Mouse (Mus musculus) MEL (cell line): ENCODE measurements around the gene Trdmt1. TPM values are rescaled to one million over a fixed set of nuclear protein-coding genes. Genes with fewer than 3 reads are reported as not detected.

Experiments
- DNase-seq: peaks from one replicate; pipeline ENCODE4 v3.0.0; 2011; ENCODE audit warnings: low read depth, low spot score
- H3K27ac ChIP-seq: 2 replicates; pipeline ENCODE4 v1.5.1; 2012; ENCODE audit warnings: low read depth, mild to moderate bottlenecking, control low read depth, low read length, moderate library complexity; ENCODE audit not compliant: control insufficient read depth
- H3K27me3 ChIP-seq, 2 experiments: fragments of 150-350 bp in 1 of 2; sonication (generic) in 1 of 2; 2 replicates each; pipeline ENCODE4 v1.6.1; 2012; ENCODE audit warnings: low read length in 2 of 2, mild to moderate bottlenecking in 2 of 2, improper control_type of control experiment in 1 of 2, moderate library complexity in 1 of 2; ENCODE audit not compliant: insufficient read depth in 2 of 2, control insufficient read depth in 1 of 2
- H3K36me3 ChIP-seq, 2 experiments: 2 replicates each; pipeline ENCODE4 v1.6.1; 2012 to 2014; ENCODE audit warnings: low read length in 2 of 2, improper control_type of control experiment in 1 of 2, inconsistent platforms in 1 of 2, mild to moderate bottlenecking in 1 of 2; ENCODE audit not compliant: insufficient read depth in 2 of 2, control insufficient read depth in 1 of 2
- H3K4me1 ChIP-seq, 2 experiments: fragments of 150-350 bp in 1 of 2; sonication (generic) in 1 of 2; 2 replicates each; pipeline ENCODE4 v1.6.1; 2012; ENCODE audit warnings: low read length in 2 of 2, improper control_type of control experiment in 1 of 2, mild to moderate bottlenecking in 1 of 2; ENCODE audit not compliant: insufficient read depth in 2 of 2, control insufficient read depth in 1 of 2
- H3K4me3 ChIP-seq, 2 experiments: fragments of 150-350 bp in 1 of 2; sonication (generic) in 1 of 2; 2 replicates each; pipeline ENCODE4 v1.5.1; 2012; ENCODE audit warnings: low read depth in 2 of 2, low read length in 2 of 2, mild to moderate bottlenecking in 2 of 2, moderate library complexity in 2 of 2, control low read depth in 1 of 2, improper control_type of control experiment in 1 of 2; ENCODE audit not compliant: control insufficient read depth in 1 of 2, insufficient read depth in 1 of 2
- H3K79me2 ChIP-seq: 2 replicates; pipeline ENCODE4 v1.6.1; 2012; ENCODE audit warnings: mild to moderate bottlenecking, low read length, moderate library complexity; ENCODE audit not compliant: control insufficient read depth, poor library complexity, insufficient read depth
- H3K9ac ChIP-seq: 2 replicates; pipeline ENCODE4 v1.6.1; 2012; ENCODE audit warnings: low read depth, mild to moderate bottlenecking, control low read depth, low read length, moderate library complexity; ENCODE audit not compliant: control insufficient read depth, poor library complexity, severe bottlenecking
- H3K9me3 ChIP-seq: fragments of 150-350 bp; sonication (generic); replicated peaks from 2 replicates; pipeline ENCODE4 v1.6.1; 2012; ENCODE audit warnings: mild to moderate bottlenecking, low read length, improper control_type of control experiment, moderate library complexity; ENCODE audit not compliant: insufficient read depth
- ELF1 ChIP-seq: IDR thresholded peaks from 2 replicates; pipeline ENCODE4 v1.6.1; 2014; ENCODE audit warnings: low read depth, mild to moderate bottlenecking, inconsistent platforms, low read length, improper control_type of control experiment, moderate library complexity
- EP300 ChIP-seq, 2 experiments: IDR thresholded peaks; 2 replicates each; pipeline ENCODE4 v1.6.1; 2011; ENCODE audit warnings: improper control_type of control experiment in 2 of 2, low read length in 2 of 2, low read depth in 1 of 2, mild to moderate bottlenecking in 1 of 2
- ETS1 ChIP-seq: IDR thresholded peaks from 2 replicates; pipeline ENCODE4 v1.6.1; 2012; ENCODE audit warnings: low read depth, mild to moderate bottlenecking, inconsistent platforms, low read length, improper control_type of control experiment, moderate library complexity
- GATA1 ChIP-seq: IDR thresholded peaks from 2 replicates; pipeline ENCODE4 v1.6.1; 2011; ENCODE audit warnings: low read depth, low read length, improper control_type of control experiment
- HCFC1 ChIP-seq: IDR thresholded peaks from 2 replicates; pipeline ENCODE4 v1.6.1; 2012; ENCODE audit warnings: low read depth, mild to moderate bottlenecking, inconsistent platforms, low read length, improper control_type of control experiment, moderate library complexity
- JUND ChIP-seq: IDR thresholded peaks from 2 replicates; pipeline ENCODE4 v1.6.1; 2011; ENCODE audit warnings: low read depth, mild to moderate bottlenecking, improper control_type of control experiment, low read length
- MAX ChIP-seq: IDR thresholded peaks from 2 replicates; pipeline ENCODE4 v1.6.1; 2011; ENCODE audit warnings: low read length, improper control_type of control experiment
- NELFE ChIP-seq: IDR thresholded peaks from 2 replicates; pipeline ENCODE4 v1.6.1; 2011; ENCODE audit warnings: low read depth, low read length, improper control_type of control experiment
- RCOR1 ChIP-seq: IDR thresholded peaks from 2 replicates; pipeline ENCODE4 v1.6.1; 2012; ENCODE audit warnings: low read depth, mild to moderate bottlenecking, inconsistent platforms, low read length, improper control_type of control experiment
- SIN3A ChIP-seq: IDR thresholded peaks from 2 replicates; pipeline ENCODE4 v1.6.1; 2012; ENCODE audit warnings: low read length, improper control_type of control experiment, inconsistent platforms
- TAL1 ChIP-seq: IDR thresholded peaks from 2 replicates; pipeline ENCODE4 v1.6.1; 2012; ENCODE audit warnings: mild to moderate bottlenecking, inconsistent platforms, low read length, moderate library complexity, mixed read lengths
- TBP ChIP-seq: IDR thresholded peaks from 2 replicates; pipeline ENCODE4 v1.8.0; 2011; ENCODE audit warnings: low read depth, low read length, improper control_type of control experiment
- TCF12 ChIP-seq: IDR thresholded peaks from 2 replicates; pipeline ENCODE4 v1.6.1; 2014; ENCODE audit warnings: low read depth, mild to moderate bottlenecking, inconsistent platforms, low read length, improper control_type of control experiment, moderate library complexity
- UBTF ChIP-seq: IDR thresholded peaks from 2 replicates; pipeline ENCODE4 v1.6.1; 2012; ENCODE audit warnings: low read depth, mild to moderate bottlenecking, inconsistent platforms, low read length, improper control_type of control experiment, moderate library complexity, borderline replicate concordance; ENCODE audit not compliant: insufficient read depth
- USF1 ChIP-seq: IDR thresholded peaks from 2 replicates; pipeline ENCODE4 v1.6.1; 2014; ENCODE audit warnings: low read depth, mild to moderate bottlenecking, inconsistent platforms, low read length, improper control_type of control experiment, moderate library complexity
- ZMIZ1 ChIP-seq: IDR thresholded peaks from 2 replicates; pipeline ENCODE4 v1.6.1; 2012; ENCODE audit warnings: low read depth, mild to moderate bottlenecking, inconsistent platforms, low read length, improper control_type of control experiment, moderate library complexity
- polyA plus RNA-seq, 2 experiments: library from polyadenylated mRNA; stranded (reverse) in 1 of 2; unstranded in 1 of 2; fragments of >175 nt in 1 of 2; fragments of >200 nt in 1 of 2; gene quantifications; 2 replicates each; pipeline versions ENCODE4 v1.2.1 to v1.2.4; 2012; ENCODE audit warnings: low replicate concordance in 2 of 2, low read depth in 1 of 2; ENCODE audit not compliant: insufficient read length in 2 of 2, insufficient read depth in 1 of 2, missing spikeins in 1 of 2
- total RNA-seq: library from RNA; depleted of rRNA; stranded (reverse); fragments of 300-350 nt; gene quantifications from 2 replicates; pipeline ENCODE4 v1.2.3, GENCODE M21; 2012

The Trdmt1 gene
- total and polyA plus RNA-seq, 3 experiments: 8.6 to 9.2 TPM; not detected in 1

DNA sequence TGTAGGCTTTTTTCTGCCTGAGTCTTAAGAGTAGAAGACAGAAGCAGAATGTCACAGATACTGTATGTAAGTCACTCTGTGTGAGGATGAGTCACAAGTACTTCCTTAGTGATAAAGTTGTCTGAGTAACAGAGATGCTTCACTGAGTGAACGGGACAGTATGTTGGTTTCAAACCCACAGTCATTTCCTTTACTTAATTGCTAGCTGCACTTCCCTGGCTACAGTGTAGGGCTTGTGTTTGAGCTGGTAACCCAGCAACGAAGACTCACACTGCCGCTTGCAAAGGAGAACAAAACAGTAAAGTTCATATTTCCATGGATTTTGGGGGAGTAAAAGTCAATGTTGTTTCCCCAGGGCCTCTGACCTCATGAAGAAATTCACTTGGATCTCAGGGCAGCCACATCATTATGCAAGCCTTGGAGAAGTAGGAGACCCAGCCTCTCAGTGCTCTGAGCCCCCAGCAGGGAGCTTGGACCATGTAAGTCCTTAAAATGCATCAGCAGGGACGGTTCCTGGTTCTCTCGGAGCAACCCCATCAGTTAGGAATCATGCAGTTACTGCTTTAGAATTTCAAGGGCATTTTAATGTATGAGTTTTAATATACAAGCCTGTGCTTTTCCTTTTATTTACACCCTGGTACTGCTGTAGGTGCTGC, 14.3 kb upstream of the Trdmt1 start:
- Histone ChIP-seq H3K36me3 (peaks cover 0 to 10% of the 10 kb centered on the region in 2 experiments; a peak in 2 of 4 replicates), H3K79me2 (no peaks in the 10 kb centered on the region), H3K27me3 (peaks cover 3 to 4% of the 10 kb centered on the region in 2 experiments), H3K4me3 (no peak overlapping the region), H3K4me1 (peaks cover 0 to 7% of the 10 kb centered on the region in 2 experiments; a peak in 2 of 4 replicates), H3K9ac (no peak overlapping the region), H3K9me3 (no peaks in the 10 kb centered on the region), H3K27ac (no peak overlapping the region)
- DNase-seq: peak; percentile 90
- peak; percentile 65 to 88 for TF ChIP-seq EP300 (IDR thresholded peaks at IDR 0.05; ENCODE audit: low read depth in 1 of 2, low read length in 2 of 2)
- no peak for TF ChIP-seq ELF1
- 0 out of 2 replicates have a peak, but pooled peaks have one; percentile 15 for TF ChIP-seq TAL1
- TF ChIP-seq ZMIZ1: no peak
- TF ChIP-seq JUND: peak; percentile 95
- TF ChIP-seq ETS1: peak; percentile 71; the same call in 1 of the 2 replicates
- peak; percentile 63 for TF ChIP-seq GATA1
- no peak for TF ChIP-seq TCF12
- TF ChIP-seq RCOR1: peak; percentile 67; the same call in 1 of the 2 replicates
- TF ChIP-seq SIN3A: peak; percentile 82
- TF ChIP-seq USF1: no peak
- no peak for TF ChIP-seq TBP

- Histone ChIP-seq H3K9ac (no peak overlapping the region), H3K79me2 (no peaks in the 10 kb centered on the region)
- no peak for TF ChIP-seq NELFE
- TF ChIP-seq UBTF: no peak
- TF ChIP-seq MAX: no peak
- peak; percentile 95 for TF ChIP-seq RCOR1
- TF ChIP-seq HCFC1: no peak
- TF ChIP-seq, all 39 proteins: peak for 1
- Histone ChIP-seq H3K27me3 (peaks cover 3 to 4% of the 10 kb centered on the region in 2 experiments), H3K9me3 (no peaks in the 10 kb centered on the region), H3K36me3 (peaks cover 0 to 10% of the 10 kb centered on the region in 2 experiments; a peak in 2 of 4 replicates), H3K27ac (no peak overlapping the region), H3K4me3 (no peak overlapping the region), H3K4me1 (peaks cover 0 to 7% of the 10 kb centered on the region in 2 experiments; a peak in 2 of 4 replicates)
- peak; percentile 46 for DNase-seq
These were observed 12.9 kb upstream of the Trdmt1 start for GRCm38 (mm10) chr2:13557145-13558030.
